Mouse (Mus musculus): ENCODE data around the gene Hmg20b.

The Hmg20b gene

DNA sequence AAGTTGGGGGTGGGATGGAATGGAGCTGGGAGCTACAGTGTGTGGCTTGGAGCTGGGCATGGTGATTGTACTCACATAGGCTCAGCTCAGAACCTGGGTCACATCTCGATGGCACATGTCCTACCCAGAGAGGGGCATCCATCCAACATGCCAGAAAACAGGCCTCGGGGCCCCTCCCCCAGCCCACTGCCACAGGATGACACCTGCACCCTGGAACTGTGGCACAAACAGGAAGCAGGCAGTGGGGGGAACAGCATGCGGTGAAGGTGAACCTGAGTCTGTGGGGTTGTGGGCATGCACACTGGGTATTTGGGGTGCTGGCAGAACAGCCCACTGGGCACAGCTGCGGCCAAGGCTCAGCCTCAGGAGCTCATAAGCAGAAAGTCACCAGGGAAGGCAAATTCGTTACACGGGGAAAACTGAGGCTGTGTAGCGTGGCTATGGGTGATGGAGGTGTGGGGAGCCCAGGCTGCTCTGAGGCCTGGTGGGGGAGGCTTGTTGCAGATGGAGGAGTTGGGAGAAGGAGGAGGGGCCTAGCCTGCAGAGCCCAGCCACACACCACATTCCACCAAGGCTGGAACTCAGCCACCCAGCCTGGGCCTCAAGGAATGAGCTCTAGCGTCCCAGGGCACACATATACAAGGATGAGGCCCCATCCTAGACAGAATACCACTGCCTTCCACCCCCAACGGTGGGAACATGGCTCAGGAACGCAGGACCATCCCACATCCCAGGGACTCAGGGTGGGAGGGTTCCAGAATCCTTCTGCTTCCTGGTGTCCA, 20.9 kb downstream of the Hmg20b start:
- peaks cover 35% of the 10 kb centered on the region for H3K27me3 ChIP-seq (ENCODE audit: insufficient read depth, low read length)
- peak overlapping the region; percentile 32 for H3K4me3 ChIP-seq (replicated peaks; ENCODE audit: low read length)
- H3K36me3 ChIP-seq (ENCODE audit: insufficient read depth, low read length), result peaks cover 37% of the 10 kb centered on the region
- H3K4me1 ChIP-seq (replicated peaks; ENCODE audit: low read depth, low read length), result peaks cover 79% of the 10 kb centered on the region
- TF ChIP-seq CTCF (conservative IDR thresholded peaks at IDR 0.05; ENCODE audit: low read length) (no peak), NANOG (IDR thresholded peaks at IDR 0.05; ENCODE audit: borderline replicate concordance, low read length) (no peak), POU5F1 (IDR thresholded peaks at IDR 0.05; ENCODE audit: borderline replicate concordance, low read length) (no peak)
- no peaks in the 10 kb centered on the region for H3K9me3 ChIP-seq (ENCODE audit: low read length)

GRCm38 (mm10) chr10:81328386-81328785, 21.9 kb downstream of the Hmg20b start, which contains the start of gene Tbxa2r:
Gene Tbxa2r (plus strand): TSS chr10:81328731.
- no peaks in the 10 kb centered on the region for H3K9me3 ChIP-seq (ENCODE audit: low read length)
- H3K4me1 ChIP-seq (replicated peaks; ENCODE audit: low read depth, low read length), result peaks cover 87% of the 10 kb centered on the region
- TF ChIP-seq CTCF (conservative IDR thresholded peaks at IDR 0.05; ENCODE audit: low read length) (no peak), NANOG (IDR thresholded peaks at IDR 0.05; ENCODE audit: borderline replicate concordance, low read length) (no peak), POU5F1 (IDR thresholded peaks at IDR 0.05; ENCODE audit: borderline replicate concordance, low read length) (no peak)

DNA sequence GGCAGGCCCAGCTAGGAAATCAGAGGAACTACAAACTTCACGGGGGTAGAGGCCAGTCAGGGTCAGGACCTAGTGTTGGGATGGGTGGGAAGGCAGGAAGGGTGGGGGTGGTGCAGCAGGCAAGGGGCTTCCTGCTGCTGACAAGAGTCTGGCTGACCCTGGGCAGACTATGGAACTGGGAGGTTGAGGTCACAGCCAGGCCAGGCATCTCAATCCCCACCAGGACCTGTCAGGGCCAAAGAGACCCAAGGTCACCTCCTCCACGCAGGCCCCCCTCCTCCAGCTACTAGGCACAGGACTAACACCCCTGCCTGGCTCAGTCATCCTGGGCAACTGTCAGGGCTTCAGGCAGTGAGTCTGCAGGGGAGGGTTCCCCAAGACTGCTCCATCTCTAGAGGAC, 22.3 kb downstream of the Hmg20b start:
- peaks cover 52% of the 10 kb centered on the region for H3K36me3 ChIP-seq (ENCODE audit: insufficient read depth, low read length)
- peaks cover 24% of the 10 kb centered on the region for H3K27me3 ChIP-seq (ENCODE audit: insufficient read depth, low read length)
- no peaks in the 10 kb centered on the region for H3K9me3 ChIP-seq (ENCODE audit: low read length)
- 0 out of 2 replicates have a peak overlapping the region, but pooled peaks have one; percentile 17 for H3K4me3 ChIP-seq (replicated peaks; ENCODE audit: low read length)
- H3K4me1 ChIP-seq (replicated peaks; ENCODE audit: low read depth, low read length), result peaks cover 90% of the 10 kb centered on the region
- no peak for TF ChIP-seq CTCF (conservative IDR thresholded peaks at IDR 0.05; ENCODE audit: low read length)
- TF ChIP-seq POU5F1 (IDR thresholded peaks at IDR 0.05; ENCODE audit: borderline replicate concordance, low read length), result no peak
- TF ChIP-seq NANOG (IDR thresholded peaks at IDR 0.05; ENCODE audit: borderline replicate concordance, low read length), result no peak

More at GRCm38 (mm10) chr10:81328386-81328785, 21.9 kb downstream of the Hmg20b start, which contains the start of gene Tbxa2r:
- Histone ChIP-seq H3K36me3 (ENCODE audit: insufficient read depth, low read length) (peaks cover 47% of the 10 kb centered on the region), H3K27me3 (ENCODE audit: insufficient read depth, low read length) (peaks cover 29% of the 10 kb centered on the region), H3K4me3 (replicated peaks; ENCODE audit: low read length) (peak within 1 kb of the TSS; percentile 32)

DNA sequence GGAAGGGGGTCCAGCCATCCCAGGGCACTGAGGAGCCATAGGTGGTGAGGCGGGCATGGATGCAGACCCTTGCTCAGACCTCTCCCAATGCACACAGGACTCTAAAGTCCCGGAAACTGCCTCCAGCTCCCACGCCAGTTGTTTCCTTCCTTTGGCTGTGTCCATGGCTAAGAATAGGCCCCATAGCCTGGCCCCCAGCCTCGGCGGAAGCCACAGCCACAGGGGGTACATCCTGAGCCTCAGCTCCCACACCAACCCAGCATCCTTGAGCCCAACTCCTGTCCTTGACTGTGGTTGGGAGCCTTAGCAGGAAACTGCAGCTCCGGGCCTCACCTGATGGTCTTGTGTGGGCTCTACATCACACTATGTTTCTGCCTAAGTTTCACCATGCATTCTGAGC, 23.4 kb downstream of the Hmg20b start:
- no peaks in the 10 kb centered on the region for H3K9me3 ChIP-seq (ENCODE audit: low read length)
- H3K36me3 ChIP-seq (ENCODE audit: insufficient read depth, low read length), result peaks cover 61% of the 10 kb centered on the region
- peaks cover 13% of the 10 kb centered on the region for H3K27me3 ChIP-seq (ENCODE audit: insufficient read depth, low read length)
- H3K4me3 ChIP-seq (replicated peaks; ENCODE audit: low read length), result peak overlapping the region; percentile 29; the same call in 1 of the 2 replicates
- peaks cover 90% of the 10 kb centered on the region for H3K4me1 ChIP-seq (replicated peaks; ENCODE audit: low read depth, low read length)
- TF ChIP-seq CTCF (conservative IDR thresholded peaks at IDR 0.05; ENCODE audit: low read length) (no peak), NANOG (IDR thresholded peaks at IDR 0.05; ENCODE audit: borderline replicate concordance, low read length) (no peak), POU5F1 (IDR thresholded peaks at IDR 0.05; ENCODE audit: borderline replicate concordance, low read length) (no peak)

- peaks cover 61% of the 10 kb centered on the region for H3K36me3 ChIP-seq (ENCODE audit: insufficient read depth, low read length)
- no peak for TF ChIP-seq NANOG (IDR thresholded peaks at IDR 0.05; ENCODE audit: borderline replicate concordance, low read length)
- no peak for TF ChIP-seq POU5F1 (IDR thresholded peaks at IDR 0.05; ENCODE audit: borderline replicate concordance, low read length)
- no peak for TF ChIP-seq CTCF (conservative IDR thresholded peaks at IDR 0.05; ENCODE audit: low read length)
- peaks cover 89% of the 10 kb centered on the region for H3K4me1 ChIP-seq (replicated peaks; ENCODE audit: low read depth, low read length)
- peaks cover 8% of the 10 kb centered on the region; the same call in 1 of the 2 replicates for H3K27me3 ChIP-seq (ENCODE audit: insufficient read depth, low read length)
- no peaks in the 10 kb centered on the region for H3K9me3 ChIP-seq (ENCODE audit: low read length)
- H3K4me3 ChIP-seq (replicated peaks; ENCODE audit: low read length), result peak overlapping the region; percentile 51
These were observed 24.5 kb downstream of the Hmg20b start for GRCm38 (mm10) chr10:81325781-81326180.

- Histone ChIP-seq H3K27me3 (ENCODE audit: insufficient read depth, low read length) (0 out of 2 replicates have a peak, but pooled peaks cover 3% of the 10 kb centered on the region), H3K9me3 (ENCODE audit: low read length) (no peaks in the 10 kb centered on the region), H3K36me3 (ENCODE audit: insufficient read depth, low read length) (peaks cover 61% of the 10 kb centered on the region), H3K4me1 (replicated peaks; ENCODE audit: low read depth, low read length) (peaks cover 85% of the 10 kb centered on the region), H3K4me3 (replicated peaks; ENCODE audit: low read length) (peak overlapping the region; percentile 51)
- no peak for TF ChIP-seq CTCF (conservative IDR thresholded peaks at IDR 0.05; ENCODE audit: low read length)
These were observed 25.1 kb downstream of the Hmg20b start for GRCm38 (mm10) chr10:81325176-81325575.

DNA sequence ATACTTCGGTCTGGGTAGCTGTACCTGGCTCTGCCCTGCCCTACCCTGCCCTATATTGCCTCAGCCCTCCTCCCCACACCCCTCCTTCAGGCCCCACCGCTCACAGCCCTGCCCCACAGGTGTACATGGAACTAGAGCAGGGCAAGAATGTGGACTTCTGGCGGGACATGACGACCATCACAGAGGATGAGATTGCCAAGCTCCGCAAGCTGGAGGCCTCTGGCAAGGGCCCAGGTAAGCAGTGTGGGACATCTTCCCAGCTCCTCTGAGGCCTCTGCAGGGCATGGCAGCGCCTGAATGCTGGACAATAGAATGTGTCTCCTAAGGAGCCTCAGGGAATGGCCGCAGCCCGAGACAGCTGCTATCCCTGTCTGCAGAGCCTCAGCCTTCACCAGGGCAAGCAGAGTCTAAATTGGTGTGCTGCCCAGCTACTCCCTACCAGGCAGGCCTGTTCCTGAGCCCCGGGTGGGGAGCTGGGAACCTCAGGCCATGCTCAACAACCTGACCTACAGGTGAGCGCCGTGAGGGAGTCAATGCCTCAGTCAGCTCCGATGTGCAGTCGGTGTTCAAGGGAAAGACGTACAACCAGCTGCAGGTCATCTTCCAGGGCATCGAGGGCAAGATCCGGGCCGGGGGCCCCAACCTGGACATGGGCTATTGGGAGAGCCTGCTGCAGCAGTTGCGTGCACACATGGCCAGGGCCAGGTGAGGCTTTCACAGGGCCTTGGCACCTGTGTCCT, 26.3 kb downstream of the Hmg20b start:
- H3K27me3 ChIP-seq (ENCODE audit: insufficient read depth, low read length), result no peaks in the 10 kb centered on the region
- peaks cover 84% of the 10 kb centered on the region for H3K4me1 ChIP-seq (replicated peaks; ENCODE audit: low read depth, low read length)
- H3K36me3 ChIP-seq (ENCODE audit: insufficient read depth, low read length), result peaks cover 67% of the 10 kb centered on the region
- TF ChIP-seq CTCF (conservative IDR thresholded peaks at IDR 0.05; ENCODE audit: low read length) (no peak), POU5F1 (IDR thresholded peaks at IDR 0.05; ENCODE audit: borderline replicate concordance, low read length) (no peak), NANOG (IDR thresholded peaks at IDR 0.05; ENCODE audit: borderline replicate concordance, low read length) (no peak)
- H3K9me3 ChIP-seq (ENCODE audit: low read length), result no peaks in the 10 kb centered on the region
- no peak overlapping the region for H3K4me3 ChIP-seq (replicated peaks; ENCODE audit: low read length)

DNA sequence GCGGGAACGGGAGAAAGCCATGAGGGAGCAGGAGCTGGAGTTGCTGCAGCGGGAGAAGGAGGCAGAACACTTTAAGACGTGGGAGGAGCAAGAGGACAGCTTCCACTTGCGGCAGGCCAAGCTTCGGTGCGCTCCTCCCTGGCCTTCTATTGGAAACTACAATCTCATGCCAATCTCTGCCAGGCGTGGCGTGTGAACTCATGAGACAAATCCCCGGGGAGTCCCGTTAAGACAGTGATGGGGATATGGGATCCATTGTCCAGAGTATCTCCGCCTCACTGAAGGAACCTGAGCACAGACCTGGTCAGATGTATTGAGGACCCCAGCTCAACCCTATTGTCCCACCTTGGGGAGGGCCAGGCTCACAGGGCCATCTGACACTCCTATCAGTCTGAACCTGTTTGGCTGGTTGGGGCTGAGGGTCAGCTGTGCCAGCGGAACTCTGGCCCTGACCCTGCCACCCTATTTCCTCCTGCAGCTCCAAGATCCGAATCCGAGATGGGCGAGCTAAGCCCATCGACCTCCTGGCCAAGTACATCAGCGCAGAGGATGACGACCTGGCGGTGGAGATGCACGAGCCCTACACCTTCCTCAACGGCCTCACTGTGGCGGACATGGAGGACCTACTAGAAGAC, 27.0 kb downstream of the Hmg20b start:
- Histone ChIP-seq H3K36me3 (ENCODE audit: insufficient read depth, low read length) (peaks cover 74% of the 10 kb centered on the region), H3K9me3 (ENCODE audit: low read length) (no peaks in the 10 kb centered on the region), H3K4me3 (replicated peaks; ENCODE audit: low read length) (peak overlapping the region; percentile 100), H3K27me3 (ENCODE audit: insufficient read depth, low read length) (no peaks in the 10 kb centered on the region), H3K4me1 (replicated peaks; ENCODE audit: low read depth, low read length) (peaks cover 84% of the 10 kb centered on the region)
- no peak for TF ChIP-seq CTCF (conservative IDR thresholded peaks at IDR 0.05; ENCODE audit: low read length)
- TF ChIP-seq NANOG (IDR thresholded peaks at IDR 0.05; ENCODE audit: borderline replicate concordance, low read length), result no peak
- no peak for TF ChIP-seq POU5F1 (IDR thresholded peaks at IDR 0.05; ENCODE audit: borderline replicate concordance, low read length)

Measured in E14TG2a.4 (cell line).